Mouse (Mus musculus) bone marrow, adult 2 months (tissue): ENCODE measurements around the gene Kcng4.

Experiments
- CTCF ChIP-seq: fragments of 200-500 bp; IDR thresholded peaks from 2 replicates; pipeline ENCODE4 v1.5.1; 2011; ENCODE audit warnings: low read length, control low read depth; ENCODE audit not compliant: control insufficient read depth, insufficient read depth
- POLR2A ChIP-seq: fragments of 200-500 bp; IDR thresholded peaks from 2 replicates; pipeline ENCODE4 v1.6.1; 2011; ENCODE audit warnings: low read depth, mild to moderate bottlenecking, control low read depth, low read length, borderline replicate concordance; ENCODE audit not compliant: control insufficient read depth

- no peak for TF ChIP-seq CTCF
- no peak for TF ChIP-seq POLR2A
These were observed 4.3 kb upstream of the Kcng4 start for GRCm38 (mm10) chr8:119639798-119640197.
